Mouse (Mus musculus) CD4-positive helper T cell, adult 2 months (primary cell): ENCODE measurements around the gene Hdac7.

Experiments
- DNase-seq: peaks from one replicate; pipeline ENCODE4 v3.0.0-alpha.2; 2012; ENCODE audit warnings: low read depth, missing footprints, low spot score

Gene Hdac7

GRCm38 (mm10) chr15:97788821-97789220 is 55.5 kb downstream of the Hdac7 start:
- DNase-seq, result no peak

GRCm38 (mm10) chr15:97787799-97788667 is 56.3 kb downstream of the Hdac7 start:
- no peak for DNase-seq

GRCm38 (mm10) chr15:97787148-97787798 is 57.0 kb downstream of the Hdac7 start:
- DNase-seq, result no peak

GRCm38 (mm10) chr15:97786412-97787112 is 57.7 kb downstream of the Hdac7 start:
- DNase-seq, result peak; percentile 35

GRCm38 (mm10) chr15:97785731-97786411 is 58.4 kb downstream of the Hdac7 start:
- DNase-seq, result no peak

- no peak for DNase-seq
Measured at GRCm38 (mm10) chr15:97784561-97785161, 59.6 kb downstream of the Hdac7 start.

- DNase-seq, result peak; percentile 93
Measured at GRCm38 (mm10) chr15:97784092-97784559, 60.2 kb downstream of the Hdac7 start.

- peak; percentile 72 for DNase-seq
Measured at GRCm38 (mm10) chr15:97782749-97783105, 61.6 kb downstream of the Hdac7 start.

GRCm38 (mm10) chr15:97781961-97782748 is 62.1 kb downstream of the Hdac7 start:
- DNase-seq, result no peak

- DNase-seq, result peak; percentile 72
Measured at GRCm38 (mm10) chr15:97780611-97781031, 63.7 kb downstream of the Hdac7 start.

GRCm38 (mm10) chr15:97779576-97779975 is 64.7 kb downstream of the Hdac7 start:
- DNase-seq, result no peak

GRCm38 (mm10) chr15:97778311-97779098 is 65.8 kb downstream of the Hdac7 start, which contains the start of gene Slc48a1:
Gene Slc48a1 (plus strand): TSS chr15:97778520.
- no peak for DNase-seq

- no peak for DNase-seq
Measured at GRCm38 (mm10) chr15:97776919-97777318, 67.4 kb downstream of the Hdac7 start.

GRCm38 (mm10) chr15:97776514-97776913 is 67.8 kb downstream of the Hdac7 start:
- peak; percentile 52 for DNase-seq

GRCm38 (mm10) chr15:97773961-97774370 is 70.3 kb downstream of the Hdac7 start:
- no peak for DNase-seq

- DNase-seq, result no peak
Measured at GRCm38 (mm10) chr15:97773108-97773507, 71.2 kb downstream of the Hdac7 start.

- no peak for DNase-seq
Measured at GRCm38 (mm10) chr15:97770280-97770679, 74.0 kb downstream of the Hdac7 start.

- DNase-seq, result no peak
Measured at GRCm38 (mm10) chr15:97768192-97768591, 76.1 kb downstream of the Hdac7 start.
